Mouse (Mus musculus) layer of hippocampus, adult 6 months (tissue): ENCODE results near the gene Gk5. TPM values are rescaled to one million over a fixed set of nuclear protein-coding genes. Genes with fewer than 3 reads are reported as not detected.

Experiments
- long read RNA-seq, 2 experiments: library from polyadenylated mRNA; unstranded; transcript quantifications; one replicate each; pipeline ENCODE4 v2.0.0; 2019 to 2020
- polyA plus RNA-seq: library from polyadenylated mRNA; unstranded; fragments of <200 nt; fragmentation: Nextera tagmentation; gene quantifications from 2 replicates; pipeline ENCODE4 v1.2.3, GENCODE M21; 2021

Gk5 gene
- 0.70 and 0.89 TPM in 2 replicates for polyA plus RNA-seq
- long read RNA-seq, experiment 1, partial matches to known transcripts = 0 of 1 reads
- long read RNA-seq, experiment 1, other reads (novel, unspliced or antisense) = 0 of 1 reads
- long read RNA-seq, experiment 2, partial matches to known transcripts = 1 of 4 reads
- long read RNA-seq, experiment 2, other reads (novel, unspliced or antisense) = 2 of 4 reads

DNA sequence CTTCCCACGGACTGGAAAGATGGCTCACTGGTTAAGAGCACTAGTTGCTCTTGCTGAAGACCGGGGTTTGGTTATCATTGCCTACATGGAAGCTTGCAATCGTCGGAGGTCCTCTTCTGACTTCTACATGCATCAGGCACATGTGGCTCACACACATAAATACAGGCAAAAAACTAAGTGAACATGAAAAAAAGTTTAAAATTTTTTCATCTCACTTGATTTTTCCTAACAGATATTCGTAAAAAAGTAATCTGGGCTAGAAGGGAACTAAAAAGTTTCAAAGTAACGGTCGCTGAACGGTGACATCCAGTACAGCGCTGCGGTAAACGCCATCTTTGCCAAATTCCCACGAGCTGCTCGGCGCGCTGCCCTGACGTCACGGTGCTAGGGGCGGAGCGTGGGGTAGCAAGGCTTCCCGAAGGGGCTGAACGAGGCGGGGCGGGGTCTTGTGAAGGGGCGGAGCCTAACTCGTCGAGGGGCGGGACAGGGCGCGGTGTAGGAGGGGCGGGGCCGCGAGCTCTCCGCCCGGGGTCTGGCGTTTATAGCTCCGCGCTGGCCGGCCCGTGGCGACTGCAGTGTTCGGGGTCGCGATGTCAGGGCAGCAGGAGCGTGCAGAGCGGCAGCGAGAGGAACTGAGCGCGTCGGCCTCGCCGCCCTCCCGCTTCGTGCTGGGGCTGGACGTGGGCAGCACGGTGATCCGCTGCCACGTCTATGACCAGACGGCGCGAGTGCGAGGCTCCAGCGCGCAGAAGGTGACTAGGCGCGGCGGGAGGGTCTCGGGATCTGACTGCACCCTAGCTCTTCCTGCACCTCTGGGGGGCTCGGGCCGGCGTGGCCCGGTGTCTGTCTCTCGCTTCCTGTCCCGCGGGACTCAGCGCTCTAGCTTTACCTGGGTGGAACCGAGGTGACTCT lies at the start of gene Gk5:
Gene Gk5 (plus strand): TSS at position 502 of the 912 bp plus-strand sequence.

DNA sequence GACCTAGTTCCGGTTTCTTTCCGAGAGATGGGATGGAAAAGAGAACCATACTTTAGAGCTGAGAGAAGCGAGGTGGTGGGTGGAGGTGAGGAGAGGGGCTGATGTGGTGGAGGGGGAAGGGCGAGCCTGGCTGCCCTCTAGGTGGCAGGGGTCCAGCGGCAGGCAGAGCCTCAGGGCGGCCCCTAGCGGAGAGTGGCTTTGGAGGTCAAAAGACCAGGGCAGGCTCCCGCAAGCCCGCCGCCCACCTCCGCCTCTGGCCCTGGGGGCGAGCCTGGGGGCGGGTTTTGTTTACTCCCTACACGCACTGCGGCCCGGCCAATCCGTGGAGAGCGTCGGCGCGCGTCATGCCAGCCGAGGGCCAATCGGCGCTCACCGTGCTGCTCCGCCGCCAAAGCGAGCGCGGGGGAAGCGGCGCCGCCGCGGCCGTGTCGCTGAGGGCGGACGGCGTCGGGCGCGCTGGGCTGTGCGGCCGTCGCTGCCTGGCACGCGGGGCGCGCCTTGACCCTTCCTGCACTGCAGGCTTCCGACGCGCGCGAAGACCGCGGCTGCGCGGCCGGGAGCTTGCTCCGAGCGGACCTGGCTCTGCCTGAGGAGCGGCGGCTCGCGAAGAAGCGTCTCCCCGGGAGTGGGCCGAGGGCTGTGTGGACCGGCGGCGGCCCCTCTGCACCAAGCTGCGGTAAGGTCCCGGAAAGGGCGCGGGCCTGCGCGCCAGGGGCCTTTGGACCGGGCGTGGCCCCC lies 76.9 kb downstream of the Gk5 start, which contains the start of gene Tfdp2:
Gene Tfdp2 (plus strand): TSS at position 391 of the 738 bp plus-strand sequence.

Other genes with a start within 250 kb of the Gk5 start
- 5.0 and 5.6 TPM in 2 replicates for gene Xrn1, start 164.6 kb upstream of the Gk5 start, polyA plus RNA-seq
- 32.0 and 32.8 TPM in 2 replicates for gene Tfdp2, start 76.9 kb downstream of the Gk5 start, polyA plus RNA-seq
- 69.7 and 76.8 TPM in 2 replicates for gene Atp1b3, start 245.1 kb downstream of the Gk5 start, polyA plus RNA-seq